ENCODE assay signal across 10 mouse cellular contexts in genomic region chr12:113032296-113033250, GRCm38 (mm10). TPM values are rescaled to one million over a fixed set of nuclear protein-coding genes. Genes with fewer than 3 reads are reported as not detected.
DNase-seq lines count a peak whose midpoint lies in the region; ATAC-seq and TF ChIP-seq lines count a peak whose summit lies in the region.
"Had no signal": no experiment of that assay in that cellular context is flagged by ENCODE, and none has a peak within 500 bp of the region (broad histone marks: within the 10 kb centered on the region; RNA-seq: fewer than 3 reads in every experiment).

No protein-coding gene starts in this region.

- no peak for TF ChIP-seq EP300 in MEL (IDR thresholded peaks at IDR 0.05; ENCODE audit: low read depth in 1 of 2, low read length in 2 of 2)

- H3K4me1 ChIP-seq in MEL (ENCODE audit: control insufficient read depth in 1 of 2, insufficient read depth in 2 of 2, low read length in 2 of 2): peaks cover 4 to 12% of the 10 kb centered on the region in 2 experiments; a peak in 3 of 4 replicates
- H3K4me1 ChIP-seq in forebrain, embryonic 11.5 days (replicated peaks; ENCODE audit: control insufficient read depth, insufficient read depth, low read length): peaks cover 7% of the 10 kb centered on the region
- H3K4me1 ChIP-seq in midbrain, embryonic 16.5 days (ENCODE audit: control insufficient read depth, insufficient read depth, low read length): peaks cover 16% of the 10 kb centered on the region

- intact Hi-C loops in gastrocnemius, postnatal 14 days (cut with DNase I; ENCODE audit: low total_unique reads): no loop called here
- intact Hi-C loops in gastrocnemius, postnatal 36 days (cut with DNase I): no loop called here

- no peak for TF ChIP-seq RAD21 in MEL (IDR thresholded peaks at IDR 0.05; ENCODE audit: low read depth, low read length)

- H3K9me3 ChIP-seq in MEL (replicated peaks; ENCODE audit: insufficient read depth, low read length): no peaks in the 10 kb centered on the region
- no peaks in the 10 kb centered on the region for H3K9me3 ChIP-seq in forebrain, embryonic 11.5 days (ENCODE audit: control insufficient read depth, low read length)
- no peaks in the 10 kb centered on the region for H3K9me3 ChIP-seq in midbrain, embryonic 16.5 days (replicated peaks; ENCODE audit: control insufficient read depth, low read length, poor library complexity, severe bottlenecking)
- H3K9me3 ChIP-seq: stomach, embryonic 15.5 days had no signal

- no peak overlapping the region for H3K27ac ChIP-seq in MEL (ENCODE audit: control insufficient read depth, low read depth, low read length)
- no peak overlapping the region for H3K27ac ChIP-seq in forebrain, embryonic 11.5 days (ENCODE audit: low read depth, low read length)
- no peak overlapping the region for H3K27ac ChIP-seq in midbrain, embryonic 16.5 days (ENCODE audit: low read length)
- H3K27ac ChIP-seq: stomach, embryonic 15.5 days had no signal

- no peak overlapping the region for H3K9ac ChIP-seq in MEL (ENCODE audit: control insufficient read depth, low read depth, low read length, poor library complexity, severe bottlenecking)
- no peak overlapping the region for H3K9ac ChIP-seq in forebrain, embryonic 11.5 days (ENCODE audit: low read length)
- peak overlapping the region; percentile 35; the same call in 1 of the 2 replicates for H3K9ac ChIP-seq in midbrain, embryonic 16.5 days (ENCODE audit: low read depth, low read length)
- H3K9ac ChIP-seq: stomach, embryonic 15.5 days had no signal

- H3K27me3 ChIP-seq in MEL (ENCODE audit: control insufficient read depth in 1 of 2, insufficient read depth in 2 of 2, low read length in 2 of 2): no peaks in the 10 kb centered on the region
- no peaks in the 10 kb centered on the region for H3K27me3 ChIP-seq in forebrain, embryonic 11.5 days (ENCODE audit: control insufficient read depth, insufficient read depth, low read length)
- H3K27me3 ChIP-seq in midbrain, embryonic 16.5 days (ENCODE audit: control insufficient read depth, insufficient read depth, low read depth, low read length): no peaks in the 10 kb centered on the region
- H3K27me3 ChIP-seq: stomach, embryonic 15.5 days had no signal

- no peak for TF ChIP-seq CTCF in MEL (IDR thresholded peaks at IDR 0.05 in 2 of 3, conservative IDR thresholded peaks at IDR 0.05 in 1 of 3; ENCODE audit: control insufficient read depth in 1 of 3, insufficient read depth in 1 of 3, low read depth in 2 of 3, low read length in 3 of 3, poor library complexity in 1 of 3, severe bottlenecking in 1 of 3)

- TF ChIP-seq POLR2A in MEL (IDR thresholded peaks at IDR 0.05; ENCODE audit: control insufficient read depth in 1 of 2, insufficient read depth in 1 of 2, low read depth in 1 of 2, low read length in 2 of 2, poor library complexity in 1 of 2): no peak

- H3K4me2 ChIP-seq in forebrain, embryonic 11.5 days (ENCODE audit: low read depth, low read length, severe bottlenecking): no peak overlapping the region
- no peak overlapping the region for H3K4me2 ChIP-seq in midbrain, embryonic 16.5 days (ENCODE audit: low read length)
- H3K4me2 ChIP-seq: stomach, embryonic 15.5 days had no signal

- no peaks in the 10 kb centered on the region for H3K79me2 ChIP-seq in MEL (ENCODE audit: control insufficient read depth, insufficient read depth, low read length, poor library complexity)

- no peak overlapping the region for H3K4me3 ChIP-seq in MEL (ENCODE audit: control insufficient read depth in 1 of 2, insufficient read depth in 1 of 2, low read depth in 2 of 2, low read length in 2 of 2)
- H3K4me3 ChIP-seq in forebrain, embryonic 11.5 days (ENCODE audit: low read depth, low read length): no peak overlapping the region
- H3K4me3 ChIP-seq in midbrain, embryonic 16.5 days (ENCODE audit: low read depth, low read length): no peak overlapping the region
- H3K4me3 ChIP-seq: stomach, embryonic 15.5 days had no signal

- peaks cover 0 to 3% of the 10 kb centered on the region in 2 experiments; a peak in 1 of 4 replicates for H3K36me3 ChIP-seq in MEL (ENCODE audit: control insufficient read depth in 1 of 2, insufficient read depth in 2 of 2, low read length in 2 of 2)
- no peaks in the 10 kb centered on the region for H3K36me3 ChIP-seq in forebrain, embryonic 11.5 days (ENCODE audit: control insufficient read depth, insufficient read depth, low read length)
- no peaks in the 10 kb centered on the region for H3K36me3 ChIP-seq in midbrain, embryonic 16.5 days (ENCODE audit: control insufficient read depth, insufficient read depth, low read length)
- H3K36me3 ChIP-seq: stomach, embryonic 15.5 days had no signal

- DNase-seq in gastrocnemius, postnatal 14 days: peak; percentile 47
- no peak for DNase-seq in gastrocnemius, postnatal 36 days
- no peak for DNase-seq in MEL (ENCODE audit: low read depth, low spot score)
- no peak for DNase-seq in forebrain, embryonic 11.5 days (ENCODE audit: low spot score)
- DNase-seq in kidney, adult 9 months: peak; percentile 68
- no peak for DNase-seq in spleen, postnatal 36 days (ENCODE audit: low spot score in 2 of 2)
- DNase-seq in thymus, postnatal 25 days: no peak

- ATAC-seq in forebrain, embryonic 11.5 days (replicated peaks; ENCODE audit: low FRiP score): peak; percentile 59; the same call in 1 of the 2 replicates
- peak; percentile 40; the same call in 1 of the 2 replicates for ATAC-seq in midbrain, embryonic 16.5 days

- WGBS in forebrain, embryonic 11.5 days: 73% methylated on average over 11 of the region's 11 CpGs
- WGBS in midbrain, embryonic 16.5 days: 57% methylated on average over 11 of the region's 11 CpGs

TF ChIP-seq in MEL, 35 proteins besides CTCF, POLR2A, EP300 and RAD21:
- TF ChIP-seq NELFE (IDR thresholded peaks at IDR 0.05; ENCODE audit: low read depth, low read length): 0 out of 2 replicates have a peak, but pooled peaks have one; percentile 18
- no peak for TF ChIP-seq ZKSCAN1 (IDR thresholded peaks at IDR 0.05; ENCODE audit: low read depth, low read length)

RNA-seq across cellular contexts. Expression of gene Pacs2, which starts 18.3 kb away (rescaled TPM):
- 10 to 100 TPM; 31.9 to 41.4 TPM for total RNA-seq in gastrocnemius, postnatal 14 days (2021)
- 10 to 100 TPM; 34.9 to 36.6 TPM for total RNA-seq in gastrocnemius, postnatal 36 days (2021)
- total RNA-seq in MEL (2012; rRNA removed): 27.7 and 29.8 TPM in 2 replicates
- polyA plus RNA-seq in MEL (2012; ENCODE audit: insufficient read depth in 1 of 2, insufficient read length in 2 of 2, low read depth in 1 of 2, low replicate concordance in 2 of 2, missing spikeins in 1 of 2): 10 to 100 TPM; 62.5 to 69.7 TPM
- 24.7 and 25.6 TPM in 2 replicates for polyA plus RNA-seq in forebrain, embryonic 11.5 days (2014; fragmentation: Nextera tagmentation; extraction: Ambion mirVana)
- polyA plus RNA-seq in midbrain, embryonic 16.5 days (2015; fragmentation: Nextera tagmentation; extraction: Ambion mirVana): 27.6 and 32.3 TPM in 2 replicates

RNA-seq across cellular contexts. Expression of gene Brf1, which starts 32.1 kb away (rescaled TPM):
- 10 to 100 TPM; 21.4 to 22.7 TPM for total RNA-seq in gastrocnemius, postnatal 14 days (2021)
- total RNA-seq in gastrocnemius, postnatal 36 days (2021): 10 to 100 TPM; 16.8 to 20.9 TPM
- total RNA-seq in MEL (2012; rRNA removed): 90.6 and 105 TPM in 2 replicates
- 100 to 1,000 TPM in 1 of 2 experiments, not detected in 1; 159 TPM for polyA plus RNA-seq in MEL (2012; ENCODE audit: insufficient read depth in 1 of 2, insufficient read length in 2 of 2, low read depth in 1 of 2, low replicate concordance in 2 of 2, missing spikeins in 1 of 2)
- 67.3 and 70.8 TPM in 2 replicates for polyA plus RNA-seq in forebrain, embryonic 11.5 days (2014; fragmentation: Nextera tagmentation; extraction: Ambion mirVana)
- polyA plus RNA-seq in midbrain, embryonic 16.5 days (2015; fragmentation: Nextera tagmentation; extraction: Ambion mirVana): 44.2 and 46.5 TPM in 2 replicates

RNA-seq across cellular contexts. Expression of gene Tex22, which starts 41.7 kb away (rescaled TPM):
- total RNA-seq in gastrocnemius, postnatal 14 days (2021): under 1 TPM in 1 of 2 experiments, not detected in 1; 0.27 TPM
- under 1 TPM; 0.22 to 0.31 TPM for total RNA-seq in gastrocnemius, postnatal 36 days (2021)
- 0.59 and 0.65 TPM in 2 replicates for total RNA-seq in MEL (2012; rRNA removed)
- under 1 TPM in 1 of 2 experiments, not detected in 1; 0.43 TPM for polyA plus RNA-seq in MEL (2012; ENCODE audit: insufficient read depth in 1 of 2, insufficient read length in 2 of 2, low read depth in 1 of 2, low replicate concordance in 2 of 2, missing spikeins in 1 of 2)
- polyA plus RNA-seq in forebrain, embryonic 11.5 days (2014; fragmentation: Nextera tagmentation; extraction: Ambion mirVana): not detected in 2 replicates
- not detected in 2 replicates for polyA plus RNA-seq in midbrain, embryonic 16.5 days (2015; fragmentation: Nextera tagmentation; extraction: Ambion mirVana)
- polyA plus RNA-seq: embryonic facial prominence, embryonic 14.5 days; stomach, embryonic 15.5 days had no signal

RNA-seq across cellular contexts. Expression of gene Btbd6, which starts 56.3 kb away (rescaled TPM):
- 10 to 100 TPM in 1 of 2 experiments, 1 to 10 TPM in 1; 7.3 to 10.2 TPM for total RNA-seq in gastrocnemius, postnatal 14 days (2021)
- total RNA-seq in gastrocnemius, postnatal 36 days (2021): 10 to 100 TPM; 12.7 to 13.5 TPM
- total RNA-seq in MEL (2012; rRNA removed): 0.88 and 1.8 TPM in 2 replicates
- 1 to 10 TPM in 1 of 2 experiments, not detected in 1; 3.0 TPM for polyA plus RNA-seq in MEL (2012; ENCODE audit: insufficient read depth in 1 of 2, insufficient read length in 2 of 2, low read depth in 1 of 2, low replicate concordance in 2 of 2, missing spikeins in 1 of 2)
- polyA plus RNA-seq in forebrain, embryonic 11.5 days (2014; fragmentation: Nextera tagmentation; extraction: Ambion mirVana): 26.7 and 27.8 TPM in 2 replicates
- 55.5 and 58.8 TPM in 2 replicates for polyA plus RNA-seq in midbrain, embryonic 16.5 days (2015; fragmentation: Nextera tagmentation; extraction: Ambion mirVana)

Comparison
In these comparisons a context has a peak if more than half of its experiments do, and no peak if none do; other contexts are left out.
1. DNase-seq: peak in gastrocnemius, postnatal 14 days (single experiment) and kidney, adult 9 months (single experiment); none in gastrocnemius, postnatal 36 days (0 of 2), MEL (single experiment), forebrain, embryonic 11.5 days (single experiment), spleen, postnatal 36 days (0 of 2) and thymus, postnatal 25 days (single experiment).